Mouse (Mus musculus): Measurements from ENCODE around the gene Bach2.

The Bach2 gene

DNA sequence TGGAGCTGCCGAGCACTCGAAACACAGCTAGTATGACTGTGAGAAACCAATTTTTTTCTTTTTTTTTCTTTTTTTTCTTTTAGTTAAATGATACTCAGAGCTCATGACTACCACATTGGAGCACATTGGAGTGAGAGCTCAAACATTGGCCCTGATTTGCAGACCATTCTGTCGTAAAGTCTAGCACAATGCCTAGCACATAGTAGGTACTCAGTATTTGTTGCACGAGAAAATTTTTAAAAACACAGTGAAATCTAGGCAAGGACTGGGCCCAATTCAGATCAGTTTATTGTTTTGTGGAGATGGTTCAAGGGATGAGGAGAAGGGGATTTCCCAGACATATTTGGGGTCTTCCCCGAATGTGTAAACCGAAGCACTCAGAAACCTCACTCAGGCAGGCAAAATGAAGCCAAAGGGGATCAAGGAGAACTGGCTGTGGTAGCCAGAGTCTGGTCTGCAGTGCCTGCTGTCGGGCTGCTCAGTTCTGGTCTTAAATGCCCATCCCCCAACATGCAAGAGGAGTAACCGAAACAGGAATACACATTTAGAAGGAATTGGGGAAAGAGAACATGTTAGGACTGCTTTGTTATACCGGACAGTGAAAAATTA, 287.7 kb downstream of the Bach2 start:
- in situ Hi-C loops (cut with MboI) = no loop called here

DNA sequence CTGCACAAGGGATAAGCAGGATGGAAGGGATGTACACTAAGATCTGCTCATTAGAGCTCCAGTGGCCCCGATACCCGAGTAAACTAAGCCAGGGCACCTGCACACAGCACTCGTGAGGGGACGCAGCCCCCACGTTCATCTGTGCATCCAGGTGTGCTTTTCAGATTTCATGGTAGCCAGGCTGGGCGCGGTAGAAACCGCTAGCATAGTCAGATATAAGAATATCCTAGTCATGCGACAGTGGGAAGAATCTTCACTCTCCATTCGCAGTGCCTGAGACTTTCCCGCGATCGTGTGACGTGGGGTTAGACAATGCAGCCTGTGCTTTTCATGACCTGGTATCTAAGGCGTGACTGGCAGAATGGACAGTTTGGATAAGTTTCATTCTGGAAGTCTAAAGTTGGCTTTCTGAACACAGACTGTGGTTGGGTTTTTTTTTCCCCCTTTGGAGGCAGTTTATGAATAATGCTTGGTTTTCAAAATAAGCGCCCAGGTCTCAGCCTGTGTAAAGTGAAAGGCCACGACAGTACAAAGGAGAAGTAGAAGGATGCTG, 290.9 kb downstream of the Bach2 start:
- in situ Hi-C loops (cut with MboI) = no loop called here

DNA sequence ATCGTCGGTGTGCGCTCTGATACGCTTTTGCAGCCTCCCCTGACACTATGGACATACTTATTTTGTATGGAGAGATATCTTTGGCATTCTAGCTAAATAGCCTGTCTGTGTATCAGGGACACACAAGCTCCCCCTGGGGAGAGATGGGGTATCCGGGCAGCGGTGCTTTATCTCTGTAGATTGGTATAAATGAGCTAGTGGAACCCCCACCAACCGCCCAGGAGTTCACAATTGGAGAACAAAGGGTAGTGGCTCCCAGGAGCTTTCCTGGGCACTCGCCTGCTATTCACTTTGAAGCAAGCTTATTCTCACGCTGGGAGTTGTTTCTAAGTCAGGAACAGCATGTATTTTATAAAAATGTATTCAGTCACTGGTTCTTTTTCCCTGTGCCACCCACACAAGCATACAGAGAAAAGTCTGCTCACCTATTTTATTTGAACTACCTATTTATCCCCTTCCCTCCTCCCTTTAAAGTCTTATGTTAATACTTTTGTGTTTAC, 291.9 kb downstream of the Bach2 start:
- in situ Hi-C loops (cut with MboI) = no loop called here

DNA sequence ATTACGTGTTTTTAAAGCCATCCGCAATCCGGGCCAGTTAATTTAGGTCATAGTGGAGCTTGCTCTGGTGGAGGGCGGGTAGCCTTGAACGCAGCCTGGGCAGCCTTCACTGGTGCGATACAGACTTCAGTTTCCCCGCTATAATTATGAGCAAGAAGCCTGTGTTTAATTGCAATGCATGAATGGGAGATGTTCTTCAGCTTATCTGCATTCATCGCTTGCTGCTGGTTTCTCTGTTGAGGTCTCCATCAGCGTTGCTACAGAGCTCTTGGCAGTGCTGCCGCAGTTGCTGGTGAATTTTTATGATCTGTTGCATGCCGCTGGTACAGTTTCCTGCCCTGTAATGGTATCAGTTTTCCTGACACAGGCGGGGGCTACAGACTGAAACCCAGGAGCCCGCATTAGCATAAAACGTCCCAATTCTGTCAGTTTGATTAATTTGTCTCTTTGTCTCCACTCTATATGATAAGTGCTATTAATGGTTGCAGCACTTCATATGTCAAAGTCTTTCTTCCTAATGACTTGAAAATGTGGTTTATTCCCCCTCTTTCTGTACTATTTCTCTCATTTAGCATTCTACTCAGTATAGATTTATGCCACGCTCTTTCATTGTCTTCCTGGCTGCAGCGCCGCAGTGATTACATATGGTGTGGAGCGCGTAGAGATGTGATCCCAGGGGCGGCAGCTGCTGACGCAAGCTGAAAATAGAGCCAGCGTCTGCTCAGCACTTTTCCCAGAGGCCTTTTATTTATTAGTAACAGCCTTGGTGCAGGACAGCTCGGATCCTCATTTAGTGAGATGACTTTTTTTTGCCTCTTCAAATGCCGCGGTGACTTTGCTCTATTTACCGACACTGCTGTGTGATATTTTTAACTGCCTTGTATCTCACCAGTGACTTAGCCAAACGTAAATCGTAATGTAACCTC, 292.6 kb downstream of the Bach2 start:
- in situ Hi-C loops (cut with MboI) = no loop called here

DNA sequence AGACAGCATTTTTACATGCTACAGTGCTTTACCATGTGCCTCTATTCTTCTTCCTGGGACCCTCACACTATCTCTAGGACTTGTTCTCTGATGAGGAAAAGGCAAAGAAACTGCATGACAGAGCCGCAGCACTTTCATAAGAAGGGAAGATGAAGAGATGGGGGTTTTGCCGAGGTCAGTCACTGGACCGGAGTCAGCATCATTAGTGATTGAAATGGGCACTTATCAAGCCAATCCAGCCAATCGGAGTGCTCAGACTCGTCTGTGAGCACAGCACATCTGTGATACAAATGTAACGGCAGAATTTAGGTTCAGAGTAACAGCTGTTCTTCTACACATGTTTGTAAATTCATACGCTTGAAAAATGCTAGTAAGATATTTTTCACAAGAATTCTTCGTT, 293.5 kb downstream of the Bach2 start:
- in situ Hi-C loops (cut with MboI) = no loop called here

DNA sequence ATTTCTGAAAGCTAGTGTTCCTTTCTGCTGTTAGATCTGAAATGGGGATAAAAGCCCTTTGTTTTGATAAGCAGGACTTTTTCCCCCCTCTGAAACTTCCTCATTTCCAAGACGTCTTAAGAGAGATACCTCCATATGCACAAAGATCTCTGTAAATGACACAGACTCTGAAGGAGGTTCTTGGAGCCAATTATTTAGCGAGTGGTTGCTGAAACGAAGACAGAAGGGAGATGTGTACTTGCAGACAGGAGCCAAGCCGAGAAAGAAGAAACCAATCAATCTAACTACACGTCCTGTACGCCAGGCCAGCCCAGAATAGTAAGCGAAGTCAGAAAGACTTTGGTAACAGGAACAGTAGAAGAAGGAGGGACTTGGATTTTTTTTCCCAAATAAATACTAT, 295.1 kb downstream of the Bach2 start:
- in situ Hi-C loops (cut with MboI) = no loop called here

DNA sequence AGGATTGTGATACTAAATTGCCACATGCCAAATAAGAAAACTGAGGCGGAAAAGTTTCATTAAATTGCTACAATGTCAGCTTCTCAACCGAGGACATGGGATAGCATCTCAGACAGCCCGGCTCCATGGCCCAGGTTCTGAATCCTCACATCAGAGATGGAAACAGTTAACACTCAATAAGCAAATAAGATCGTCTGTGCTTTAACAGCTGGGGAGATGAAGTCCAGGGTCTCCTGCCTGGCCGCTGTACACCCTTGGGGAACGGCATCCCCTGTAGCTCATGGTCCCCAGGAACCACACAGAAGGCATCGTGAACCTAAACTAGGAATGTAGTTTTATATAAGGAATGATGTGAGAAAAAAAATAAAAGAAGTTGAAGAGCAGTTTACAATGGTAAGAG, 297.0 kb downstream of the Bach2 start:
- in situ Hi-C loops (cut with MboI) = no loop called here

DNA sequence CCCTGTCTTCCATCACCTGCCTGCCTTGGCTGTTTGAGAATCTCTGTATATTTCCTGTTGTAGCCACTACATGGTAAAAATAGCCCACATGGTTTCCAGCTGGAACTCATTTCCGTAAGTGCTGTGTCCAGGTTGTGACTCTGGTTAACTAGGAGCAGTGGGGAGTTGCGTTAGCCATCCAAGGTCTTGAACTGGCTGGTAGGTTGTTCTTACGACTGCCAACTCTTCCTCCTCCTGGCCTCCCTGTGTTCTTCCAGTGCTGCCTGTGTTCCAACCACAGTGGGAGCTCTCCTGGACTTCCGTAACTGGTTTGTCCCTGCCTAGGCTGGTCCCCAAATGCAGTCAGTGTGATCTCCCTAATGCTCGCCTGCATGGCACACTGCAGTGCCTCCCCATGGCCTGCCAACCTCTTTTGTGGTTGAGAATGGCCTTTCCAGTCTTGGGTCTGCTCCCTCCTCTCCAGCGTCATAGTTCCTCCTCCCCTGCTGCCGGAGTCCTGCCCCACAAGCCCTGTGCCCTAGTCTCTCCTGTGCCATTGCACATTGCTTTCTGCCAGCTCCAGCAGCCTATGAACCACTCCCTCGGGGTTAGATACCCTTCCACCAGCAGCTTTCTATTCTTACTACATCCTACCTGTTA, 298.4 kb downstream of the Bach2 start:
- in situ Hi-C loops (cut with MboI) = no loop called here

DNA sequence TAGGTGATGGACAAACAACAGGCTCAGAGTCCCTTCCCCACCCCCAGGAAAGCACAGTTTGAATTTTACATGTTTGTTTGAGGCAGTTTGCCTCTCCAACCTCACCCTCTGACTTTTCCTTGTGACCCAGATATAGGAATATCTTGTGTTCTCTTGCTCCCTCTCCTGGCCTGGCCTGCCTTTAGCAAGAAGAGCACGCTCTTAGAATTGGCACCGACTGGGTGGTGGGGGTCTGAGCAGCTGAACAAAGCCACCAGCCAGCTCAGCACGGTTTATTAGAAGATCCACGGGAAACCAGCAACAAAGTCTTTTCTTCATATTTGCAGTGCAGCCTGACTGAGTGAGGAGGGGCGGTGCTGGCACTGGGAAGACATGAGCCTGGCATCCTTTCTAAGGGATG, 299.5 kb downstream of the Bach2 start:
- in situ Hi-C loops (cut with MboI) = no loop called here

DNA sequence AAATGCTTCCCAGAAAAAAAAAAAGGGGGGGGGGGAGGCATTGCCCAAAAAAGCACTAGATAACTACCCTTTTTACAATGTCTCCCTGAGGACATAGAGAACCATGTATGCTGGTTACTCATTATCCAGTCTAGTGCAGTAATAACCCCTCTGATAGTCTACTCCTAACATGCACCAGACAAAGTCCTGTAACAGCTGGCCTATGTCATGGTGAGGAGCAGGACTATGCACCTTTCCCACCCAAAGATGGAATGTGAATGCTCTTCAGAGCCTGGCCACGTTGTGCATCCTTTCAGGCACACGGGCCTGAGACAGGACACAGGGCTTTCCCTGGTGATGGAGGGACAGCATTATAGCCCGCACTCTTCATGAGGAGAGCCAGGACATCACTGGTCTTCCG, 299.9 kb downstream of the Bach2 start:
- in situ Hi-C loops (cut with MboI) = no loop called here

DNA sequence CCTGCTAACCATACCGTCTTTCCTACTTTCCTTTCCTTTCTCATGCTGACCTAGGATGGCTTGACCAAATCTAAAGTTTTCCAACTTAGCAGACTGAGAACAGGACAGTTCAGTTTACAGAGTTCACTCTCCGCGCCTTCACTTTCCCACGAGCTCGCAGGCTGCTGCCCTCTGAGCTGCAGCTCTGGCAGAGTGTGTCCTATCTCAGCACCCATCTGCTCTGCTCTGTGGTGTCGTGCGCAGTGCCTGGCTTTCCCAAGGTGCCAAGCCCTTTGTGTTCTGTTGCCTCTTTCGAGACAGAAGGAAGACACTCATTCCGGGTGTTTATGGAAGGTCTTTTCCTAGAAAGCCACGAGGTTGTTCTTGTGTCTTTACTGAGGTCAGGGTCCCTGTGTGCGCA, 300.4 kb downstream of the Bach2 start:
- in situ Hi-C loops (cut with MboI) = no loop called here

DNA sequence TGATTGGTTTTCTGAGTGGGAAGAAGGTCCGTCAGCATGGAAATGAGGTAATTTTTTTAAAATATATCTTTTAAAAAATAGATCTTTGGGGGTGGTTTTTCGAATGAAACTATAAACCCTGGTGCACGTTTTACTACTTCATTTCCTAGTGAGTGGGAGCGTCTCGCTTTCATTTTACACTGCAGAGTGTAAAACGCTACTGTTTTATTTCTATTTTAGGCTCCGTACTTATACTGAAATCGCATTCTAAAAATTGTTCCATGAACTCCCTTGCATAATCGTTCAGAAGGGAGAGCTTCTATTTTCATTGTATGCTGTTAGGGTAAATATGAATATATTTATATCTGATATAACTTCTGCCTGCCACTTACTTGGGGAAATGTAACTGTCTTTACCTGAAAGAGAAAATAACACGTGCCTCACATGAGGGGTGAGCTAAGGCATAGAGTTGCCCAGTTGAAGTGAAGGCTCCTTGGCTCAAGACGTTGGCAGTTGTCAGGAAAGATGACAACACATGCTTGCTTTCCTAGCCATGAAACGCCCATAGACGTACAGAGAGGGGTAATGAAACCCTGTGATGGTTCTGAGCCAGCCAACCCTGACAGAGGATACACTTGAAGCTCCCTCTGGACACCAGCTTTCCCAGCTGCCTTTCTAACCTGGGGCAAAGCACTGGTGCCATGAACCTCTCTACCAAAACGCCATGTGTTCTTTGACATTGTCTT, 306.4 kb downstream of the Bach2 start:
- in situ Hi-C loops (cut with MboI) = no loop called here

DNA sequence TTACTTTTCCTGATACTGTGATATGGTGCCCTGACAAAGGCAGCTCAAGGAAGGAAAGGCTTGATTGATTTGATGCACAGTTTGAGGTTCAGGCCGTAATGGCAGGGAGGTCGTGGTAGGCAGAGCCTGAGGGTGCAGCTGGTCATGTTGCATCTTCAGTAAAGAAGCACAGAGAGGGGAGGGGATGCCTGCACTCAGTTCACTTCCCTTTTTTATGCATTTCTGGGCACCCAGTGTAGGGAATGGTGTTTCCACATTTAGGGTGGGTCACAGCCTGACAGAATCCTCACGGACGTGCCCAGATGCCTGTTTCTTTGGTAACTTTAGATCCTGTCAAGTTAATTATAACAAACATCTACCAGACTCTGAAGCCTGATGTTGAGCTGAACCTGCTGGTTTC, 306.9 kb downstream of the Bach2 start:
- in situ Hi-C loops (cut with MboI) = no loop called here

DNA sequence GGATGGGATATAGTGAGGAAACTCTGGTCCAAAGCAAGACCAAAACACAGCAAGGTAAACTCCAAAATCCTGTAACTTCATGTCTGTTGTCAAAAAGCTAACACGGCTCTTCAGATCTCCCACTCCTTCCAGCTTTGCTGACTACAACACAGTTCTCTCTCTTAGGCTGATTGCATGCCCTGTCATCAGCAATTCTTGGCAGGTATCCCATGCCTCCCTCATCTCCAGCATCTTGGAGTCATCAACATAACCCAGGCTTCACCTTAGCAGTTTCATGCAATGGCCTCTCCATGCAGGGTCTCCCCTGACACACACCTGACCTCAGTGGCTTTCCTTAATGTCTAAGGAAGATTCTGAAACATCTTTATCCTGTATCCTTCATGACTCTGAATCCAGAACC, 310.5 kb downstream of the Bach2 start:
- in situ Hi-C loops (cut with MboI) = no loop called here

DNA sequence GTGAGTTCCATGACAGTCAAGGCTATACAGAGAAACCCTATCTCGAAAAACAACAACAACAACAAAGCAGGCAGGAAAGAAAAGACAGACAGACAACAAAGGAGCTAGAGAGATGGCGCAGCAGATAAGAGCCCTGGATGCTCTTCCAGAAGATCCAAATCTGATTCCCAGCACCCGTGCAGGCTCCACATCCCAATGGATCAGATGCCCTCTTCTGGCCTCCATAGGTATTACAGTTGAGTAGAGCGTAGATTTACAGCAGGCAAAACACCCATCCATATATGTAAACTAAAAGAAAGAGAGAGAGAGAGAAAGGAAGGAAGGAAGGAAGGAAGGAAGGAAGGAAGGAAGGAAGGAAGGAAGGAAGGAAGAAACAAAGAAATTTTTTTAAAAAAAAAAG, 312.7 kb downstream of the Bach2 start:
- in situ Hi-C loops (cut with MboI) = no loop called here

DNA sequence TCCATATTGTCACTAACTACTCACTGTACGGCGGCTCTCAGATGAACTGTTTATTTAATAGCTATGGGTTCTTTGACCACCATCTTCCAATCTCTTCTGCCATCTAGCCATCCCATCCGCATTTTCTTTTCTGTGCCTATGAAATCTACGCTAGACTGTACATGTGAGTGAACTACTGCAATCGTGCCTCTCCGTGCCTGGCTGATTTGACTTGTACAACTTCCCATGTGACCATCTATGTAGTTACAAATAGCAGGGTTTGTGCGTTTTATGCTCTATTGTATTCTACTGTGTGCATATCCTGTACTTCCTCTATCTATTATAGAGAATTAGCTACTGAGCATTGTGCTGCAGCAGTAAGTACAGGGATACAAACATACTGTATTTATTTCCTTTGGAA, 316.9 kb downstream of the Bach2 start:
- in situ Hi-C loops (cut with MboI) = no loop called here

DNA sequence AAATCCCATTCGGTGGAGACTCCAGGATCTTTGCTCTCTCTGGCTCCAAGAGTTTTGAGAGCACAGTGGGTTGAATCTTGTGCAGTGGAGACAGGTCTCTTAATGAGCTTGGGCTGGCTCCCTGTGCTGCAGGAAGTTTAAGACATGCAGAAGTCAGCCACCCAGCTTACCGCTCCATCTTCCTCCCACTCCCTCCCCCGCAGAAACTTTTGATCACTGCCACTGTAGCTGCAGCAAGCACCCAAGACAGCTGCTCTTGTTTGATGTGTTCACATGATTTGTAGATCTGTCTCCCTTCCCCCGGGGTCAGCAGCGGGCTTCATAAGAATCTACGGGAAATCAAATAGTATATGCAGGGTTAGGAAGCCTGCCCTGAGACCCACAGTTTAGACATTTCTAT, 321.6 kb downstream of the Bach2 start:
- in situ Hi-C loops (cut with MboI) = loop anchor here (10.0 kb wide), 1 partner anchor 505 kb away; no protein-coding TSS in a partner anchor

DNA sequence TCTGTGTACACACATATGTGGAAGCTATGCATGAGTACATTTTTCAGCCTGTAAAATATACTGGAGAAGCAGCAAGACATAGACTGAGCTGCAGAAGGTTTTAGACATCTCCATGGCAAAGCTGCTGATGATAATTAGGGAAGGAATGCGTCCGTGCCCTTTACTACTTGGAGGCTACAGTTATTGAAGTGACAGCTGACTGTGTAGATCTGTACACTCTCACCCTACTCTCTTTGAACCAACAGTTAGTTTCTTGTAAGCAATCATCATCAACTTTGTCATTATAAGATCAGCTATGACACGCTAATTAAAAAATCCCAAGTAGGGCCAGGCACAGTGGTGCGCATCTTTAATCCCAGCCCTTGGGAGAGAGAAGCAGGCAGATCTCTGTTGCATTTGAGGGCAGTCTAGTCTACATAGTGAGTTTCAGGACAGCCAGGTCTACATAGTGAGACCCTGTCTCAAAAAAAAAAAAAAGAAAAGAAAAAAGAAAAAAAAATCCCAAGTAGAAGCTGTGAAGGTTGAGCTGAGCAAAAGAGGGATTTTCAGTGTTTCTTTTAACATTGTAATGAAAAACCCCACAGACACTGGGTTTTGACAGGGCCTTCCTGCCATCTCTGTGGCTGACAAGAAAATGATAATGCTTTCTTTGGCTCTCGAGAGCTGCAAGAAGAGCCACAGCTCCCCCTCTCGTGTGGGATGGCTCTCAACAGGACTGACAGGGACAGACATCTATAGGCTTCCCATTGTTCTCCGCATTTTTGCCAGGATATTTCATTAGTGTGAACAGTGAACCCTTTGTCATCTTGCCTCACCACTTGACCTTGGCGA, 322.3 kb downstream of the Bach2 start:
- in situ Hi-C loops (cut with MboI) = loop anchor here (10.0 kb wide), 1 partner anchor 506 kb away; no protein-coding TSS in a partner anchor

DNA sequence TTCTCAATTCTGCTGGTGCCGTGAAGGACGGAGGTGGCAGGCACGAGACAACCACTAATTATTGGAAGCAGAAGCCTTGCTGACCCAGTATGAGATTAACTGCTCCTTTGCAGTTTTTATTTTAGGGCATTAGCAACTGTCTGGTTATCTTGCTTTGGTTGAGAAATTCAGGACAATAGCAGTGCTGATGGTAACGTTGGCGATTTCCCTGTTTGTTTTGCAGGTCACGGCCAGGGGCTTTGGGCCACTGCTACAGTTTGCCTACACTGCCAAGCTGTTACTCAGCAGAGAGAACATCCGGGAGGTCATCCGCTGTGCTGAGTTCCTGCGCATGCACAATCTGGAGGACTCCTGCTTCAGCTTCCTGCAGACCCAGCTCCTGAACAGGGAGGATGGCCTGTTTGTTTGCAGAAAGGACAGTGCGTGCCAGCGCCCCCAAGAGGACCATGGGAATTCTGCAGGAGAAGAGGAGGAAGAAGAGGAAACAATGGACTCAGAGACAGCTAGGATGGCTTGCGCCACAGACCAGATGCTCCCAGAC, 323.0 kb downstream of the Bach2 start:
- in situ Hi-C loops (cut with MboI) = loop anchor here (10.0 kb wide), 1 partner anchor 507 kb away; no protein-coding TSS in a partner anchor
